Mouse (Mus musculus) liver, embryonic 15.5 days (tissue): ENCODE data around the gene Rabgap1l. TPM values are rescaled to one million over a fixed set of nuclear protein-coding genes. Genes with fewer than 3 reads are reported as not detected.

Experiments
- ATAC-seq: fragments of 200-750 bp; cut with Nextera tagmentation; 2 replicates; pipeline ENCODE4 v1.8.0; 2017; ENCODE audit warnings: moderate number of reproducible peaks, mild to moderate bottlenecking, moderate library complexity; ENCODE audit not compliant: insufficient read depth
- H3K27ac ChIP-seq: fragments of 300-500 bp; sonication (generic); replicated peaks from 2 replicates; pipeline ENCODE4 v1.5.1; 2015; ENCODE audit warnings: mild to moderate bottlenecking, inconsistent platforms
- H3K27me3 ChIP-seq: fragments of 300-500 bp; sonication (generic); 2 replicates; pipeline ENCODE4 v1.6.1; 2015; ENCODE audit warnings: mild to moderate bottlenecking, inconsistent platforms
- H3K36me3 ChIP-seq: fragments of 300-500 bp; sonication (generic); replicated peaks from 2 replicates; pipeline ENCODE4 v1.6.1; 2015; ENCODE audit warnings: moderate library complexity, mild to moderate bottlenecking, inconsistent platforms
- H3K4me1 ChIP-seq: fragments of 300-500 bp; sonication (generic); replicated peaks from 2 replicates; pipeline ENCODE4 v1.6.1; 2015; ENCODE audit warnings: inconsistent platforms
- H3K4me2 ChIP-seq: fragments of 300-500 bp; sonication (generic); 2 replicates; pipeline ENCODE4 v1.6.1; 2015; ENCODE audit warnings: moderate library complexity, mild to moderate bottlenecking, inconsistent platforms
- H3K4me3 ChIP-seq: fragments of 300-500 bp; sonication (generic); replicated peaks from 2 replicates; pipeline ENCODE4 v1.5.1; 2015; ENCODE audit warnings: mild to moderate bottlenecking, inconsistent platforms
- H3K9ac ChIP-seq: fragments of 300-500 bp; sonication (generic); 2 replicates; pipeline ENCODE4 v1.6.1; 2015; ENCODE audit warnings: moderate library complexity, mild to moderate bottlenecking, inconsistent platforms
- H3K9me3 ChIP-seq: fragments of 300-500 bp; sonication (generic); replicated peaks from 2 replicates; pipeline ENCODE4 v1.6.1; 2016; ENCODE audit warnings: inconsistent platforms
- WGBS: fragments of 180-500 bp; shearing (Covaris S2); methylation state at CpG from one replicate; pipeline ENCODE4 v1.1.7; 2015; ENCODE audit warnings: mixed read lengths; ENCODE audit not compliant: insufficient replicate concordance; 5-methylcytosine and 5-hydroxymethylcytosine counted together
- polyA plus RNA-seq: library from polyadenylated mRNA; unstranded; fragments of >200 nt; fragmentation: Nextera tagmentation; extraction: Ambion mirVana; gene quantifications from 2 replicates; pipeline ENCODE4 v1.2.1, GENCODE M21; 2015

Gene Rabgap1l
- polyA plus RNA-seq, 1 experiment from 2014 or later: 26.7 TPM

DNA sequence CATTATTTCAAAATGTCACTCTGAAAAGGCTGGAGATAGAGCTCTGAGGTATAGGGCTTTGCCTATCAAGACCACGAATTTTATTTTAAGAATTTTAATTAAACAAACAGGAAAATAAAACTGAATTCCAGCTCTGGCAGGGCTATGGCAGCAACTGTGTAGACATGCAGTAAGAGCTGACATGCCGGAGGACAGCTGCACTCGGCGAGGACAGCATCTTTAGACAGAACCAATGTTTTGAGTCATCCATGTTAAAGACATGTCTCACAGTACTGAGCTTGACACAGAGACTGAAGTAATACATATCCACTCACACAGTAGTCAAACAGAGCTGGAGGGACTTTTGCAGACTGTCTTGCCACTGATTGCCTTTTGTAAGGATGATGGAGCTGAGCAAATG is 532.4 kb downstream of the Rabgap1l start:
- H3K36me3 ChIP-seq: peaks cover under 1% of the 10 kb centered on the region; the same call in 1 of the 2 replicates
- H3K9ac ChIP-seq: no peak overlapping the region
- no peak overlapping the region for H3K4me2 ChIP-seq
- no peak for ATAC-seq
- no peaks in the 10 kb centered on the region for H3K9me3 ChIP-seq
- H3K4me1 ChIP-seq: peaks cover 12% of the 10 kb centered on the region; the same call in 1 of the 2 replicates
- no peaks in the 10 kb centered on the region for H3K27me3 ChIP-seq
- no peak overlapping the region for H3K4me3 ChIP-seq
- 77% methylated on average over 4 of the region's 4 CpGs for WGBS
- no peak overlapping the region for H3K27ac ChIP-seq

DNA sequence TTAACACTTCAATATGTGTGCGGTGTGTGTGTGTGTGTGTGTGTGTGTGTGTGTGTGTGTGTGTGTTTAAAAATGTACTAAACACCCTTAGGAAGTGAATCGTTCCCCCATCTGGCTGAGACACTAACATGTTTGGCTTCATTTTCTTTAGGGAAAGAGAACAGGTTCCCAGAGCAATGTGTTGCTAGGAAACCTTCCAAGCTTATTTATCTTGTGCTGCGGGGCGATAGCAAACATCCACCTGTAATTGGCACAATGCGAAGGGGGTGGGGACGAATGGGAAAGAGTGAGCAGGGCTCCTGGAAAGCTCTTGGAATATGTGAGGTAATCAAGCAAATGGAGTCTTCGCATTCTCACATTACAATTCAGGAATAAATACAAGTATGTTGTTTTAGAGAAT is 533.1 kb downstream of the Rabgap1l start:
- H3K4me3 ChIP-seq: no peak overlapping the region
- peaks cover 12% of the 10 kb centered on the region; the same call in 1 of the 2 replicates for H3K4me1 ChIP-seq
- WGBS: 69% methylated on average over 7 of the region's 7 CpGs
- H3K9me3 ChIP-seq: no peaks in the 10 kb centered on the region
- no peak overlapping the region for H3K9ac ChIP-seq
- H3K27ac ChIP-seq: no peak overlapping the region
- no peak for ATAC-seq
- H3K4me2 ChIP-seq: no peak overlapping the region
- no peaks in the 10 kb centered on the region for H3K27me3 ChIP-seq
- H3K36me3 ChIP-seq: peaks cover 5% of the 10 kb centered on the region; the same call in 1 of the 2 replicates

DNA sequence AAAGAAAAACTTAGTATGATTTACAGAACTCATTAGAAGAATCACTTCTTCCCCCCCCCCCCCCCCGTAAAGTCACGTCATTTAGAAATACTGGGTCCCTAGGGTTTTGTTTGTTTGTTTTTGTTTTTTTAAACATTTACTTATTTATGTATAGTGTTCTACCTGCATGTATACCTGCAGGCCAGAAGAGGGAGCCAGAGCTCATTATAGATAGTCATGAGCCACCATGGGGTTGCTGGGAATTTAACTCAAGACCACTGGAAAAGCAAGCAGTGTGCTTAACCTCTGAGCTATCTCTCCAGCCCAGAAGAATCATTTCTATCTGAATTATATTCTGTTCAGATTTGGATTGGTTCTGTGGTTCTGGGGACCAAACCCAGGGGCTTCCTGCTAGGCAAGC is 539.9 kb downstream of the Rabgap1l start:
- Histone ChIP-seq H3K4me2 (no peak overlapping the region), H3K9me3 (no peaks in the 10 kb centered on the region), H3K27me3 (no peaks in the 10 kb centered on the region), H3K27ac (no peak overlapping the region), H3K36me3 (peaks cover 9% of the 10 kb centered on the region; the same call in 1 of the 2 replicates), H3K4me3 (no peak overlapping the region), H3K4me1 (no peaks in the 10 kb centered on the region), H3K9ac (no peak overlapping the region)
- 89% methylated on average over 2 of the region's 2 CpGs for WGBS
- no peak for ATAC-seq

DNA sequence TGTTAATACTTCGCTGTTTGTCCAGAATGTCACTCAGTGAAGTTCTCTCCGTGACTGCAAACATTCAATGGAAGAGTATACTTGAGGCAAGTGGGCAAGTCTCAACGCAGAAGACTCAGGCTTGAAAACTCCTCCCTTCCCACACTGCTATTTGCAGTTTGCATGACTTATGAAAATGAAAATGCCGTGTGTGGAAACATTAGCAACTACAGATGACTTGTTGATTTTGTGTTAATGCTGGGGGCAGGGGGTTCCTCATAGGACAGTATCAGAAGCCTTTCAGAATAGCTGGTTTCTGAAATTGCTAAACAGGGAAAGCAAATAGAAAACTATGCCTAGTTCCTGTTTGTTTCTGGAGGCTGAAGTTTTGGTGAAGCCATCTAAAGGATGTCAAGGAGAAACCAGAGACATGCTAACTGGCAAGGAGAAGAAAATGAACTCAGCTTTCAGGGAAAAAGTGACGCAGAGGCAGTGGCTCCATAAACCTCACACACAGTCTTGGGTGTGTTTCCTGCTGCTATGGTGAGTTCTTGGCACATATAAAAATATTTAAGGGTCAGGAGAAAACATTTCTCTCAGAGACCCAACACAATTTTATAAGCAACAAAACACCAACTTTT is 541.5 kb downstream of the Rabgap1l start:
- Histone ChIP-seq H3K9me3 (no peaks in the 10 kb centered on the region), H3K27me3 (no peaks in the 10 kb centered on the region), H3K9ac (no peak overlapping the region), H3K27ac (no peak overlapping the region), H3K4me2 (no peak overlapping the region), H3K36me3 (peaks cover 9% of the 10 kb centered on the region; the same call in 1 of the 2 replicates), H3K4me1 (no peaks in the 10 kb centered on the region), H3K4me3 (no peak overlapping the region)
- 65% methylated on average over 5 of the region's 5 CpGs for WGBS
- no peak for ATAC-seq

DNA sequence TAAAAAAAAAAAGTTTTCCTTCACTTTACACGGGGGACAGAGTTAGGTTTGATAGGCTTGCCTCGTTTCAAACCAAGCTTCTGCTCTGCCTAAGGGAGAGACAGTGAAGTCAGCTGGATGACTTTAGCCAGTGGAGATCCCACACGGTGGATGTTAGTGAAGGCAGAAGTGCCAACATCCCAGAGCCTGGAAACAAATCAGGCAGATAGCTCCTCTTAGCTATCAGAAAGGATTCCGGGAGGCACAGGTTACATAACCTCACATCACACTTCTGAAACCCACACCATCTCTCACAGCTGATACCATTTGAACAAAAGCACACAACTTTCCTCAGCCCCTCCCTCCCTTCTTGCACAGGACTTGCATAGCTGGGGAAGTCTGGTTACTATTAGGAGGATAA is 542.2 kb downstream of the Rabgap1l start:
- Histone ChIP-seq H3K4me1 (0 out of 2 replicates have a peak, but pooled peaks cover 3% of the 10 kb centered on the region), H3K9me3 (no peaks in the 10 kb centered on the region), H3K36me3 (peaks cover 9% of the 10 kb centered on the region; the same call in 1 of the 2 replicates), H3K4me3 (no peak overlapping the region), H3K4me2 (no peak overlapping the region), H3K27me3 (no peaks in the 10 kb centered on the region), H3K9ac (no peak overlapping the region), H3K27ac (no peak overlapping the region)
- 54% methylated on average over 4 of the region's 4 CpGs for WGBS
- no peak for ATAC-seq

DNA sequence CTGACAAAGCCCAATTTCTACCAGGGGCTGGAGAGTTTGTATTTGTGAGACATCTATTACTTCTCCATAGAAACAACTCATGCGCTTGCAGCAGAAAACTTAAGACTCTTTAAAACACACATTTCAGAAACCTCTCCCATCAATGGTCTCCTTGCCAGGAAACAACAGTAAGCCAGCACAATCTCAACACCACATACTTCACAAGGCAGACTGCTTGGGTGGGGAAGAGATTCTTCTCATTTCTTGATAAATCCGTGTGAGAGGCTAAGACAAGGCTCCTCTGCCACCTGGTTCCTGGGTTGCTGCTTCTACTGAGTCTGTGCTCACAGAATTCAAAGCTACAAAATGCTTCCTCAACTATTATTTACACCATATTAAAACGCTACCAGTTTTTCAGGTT is 543.2 kb downstream of the Rabgap1l start:
- Histone ChIP-seq H3K9ac (no peak overlapping the region), H3K4me1 (0 out of 2 replicates have a peak, but pooled peaks cover 3% of the 10 kb centered on the region), H3K4me3 (no peak overlapping the region), H3K27ac (no peak overlapping the region), H3K36me3 (peaks cover 3% of the 10 kb centered on the region; the same call in 1 of the 2 replicates), H3K9me3 (no peaks in the 10 kb centered on the region), H3K27me3 (no peaks in the 10 kb centered on the region), H3K4me2 (no peak overlapping the region)
- 56% methylated on average over 3 of the region's 3 CpGs for WGBS
- no peak for ATAC-seq

DNA sequence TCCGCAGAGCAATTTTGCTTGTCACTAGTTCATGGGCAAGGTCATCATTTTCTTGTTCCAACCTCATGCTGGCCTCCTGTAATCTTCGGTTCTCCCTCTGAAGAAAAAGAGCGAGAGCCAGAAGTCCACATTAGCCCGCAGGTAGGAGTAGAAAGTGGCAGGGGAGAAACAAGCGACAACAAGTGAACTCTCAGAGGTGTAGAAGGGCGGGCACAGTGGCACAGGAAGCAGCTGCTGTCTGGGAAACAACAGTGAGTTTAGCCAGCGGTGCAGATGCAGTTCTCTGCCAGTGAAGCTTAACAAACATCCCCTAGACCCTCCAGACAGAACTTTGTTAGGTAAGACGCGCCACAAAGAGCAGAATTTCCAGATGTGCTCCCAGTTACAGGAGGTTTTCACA is 545.5 kb downstream of the Rabgap1l start:
- 64% methylated on average over 9 of the region's 9 CpGs for WGBS
- Histone ChIP-seq H3K36me3 (no peaks in the 10 kb centered on the region), H3K4me1 (0 out of 2 replicates have a peak, but pooled peaks cover 3% of the 10 kb centered on the region), H3K9ac (no peak overlapping the region), H3K4me3 (no peak overlapping the region), H3K27ac (no peak overlapping the region), H3K27me3 (no peaks in the 10 kb centered on the region), H3K4me2 (no peak overlapping the region), H3K9me3 (no peaks in the 10 kb centered on the region)
- no peak for ATAC-seq

DNA sequence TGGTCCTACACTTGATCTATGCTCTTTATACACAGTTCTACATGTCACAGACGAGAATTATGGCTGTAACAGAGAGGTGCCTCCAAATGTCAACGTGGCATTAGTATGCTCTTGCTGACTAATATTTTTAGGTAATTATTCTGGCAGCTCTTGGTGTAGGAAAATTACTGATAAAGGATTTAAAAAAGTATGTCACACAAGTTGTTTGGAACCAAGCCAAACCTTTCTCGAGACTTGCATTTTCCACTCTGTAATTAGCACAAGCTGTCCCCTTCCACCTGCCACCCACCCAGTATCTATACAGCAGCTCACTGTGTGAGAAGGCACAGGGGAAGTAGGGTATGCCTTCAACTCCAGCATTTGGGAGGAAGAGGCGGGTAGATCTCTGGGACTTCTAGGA is 546.2 kb downstream of the Rabgap1l start:
- Histone ChIP-seq H3K4me2 (no peak overlapping the region), H3K36me3 (no peaks in the 10 kb centered on the region), H3K27ac (no peak overlapping the region), H3K4me3 (no peak overlapping the region), H3K9me3 (no peaks in the 10 kb centered on the region), H3K4me1 (0 out of 2 replicates have a peak, but pooled peaks cover 3% of the 10 kb centered on the region), H3K27me3 (no peaks in the 10 kb centered on the region), H3K9ac (no peak overlapping the region)
- ATAC-seq: no peak
- WGBS: 58% methylated on average over 4 of the region's 4 CpGs

DNA sequence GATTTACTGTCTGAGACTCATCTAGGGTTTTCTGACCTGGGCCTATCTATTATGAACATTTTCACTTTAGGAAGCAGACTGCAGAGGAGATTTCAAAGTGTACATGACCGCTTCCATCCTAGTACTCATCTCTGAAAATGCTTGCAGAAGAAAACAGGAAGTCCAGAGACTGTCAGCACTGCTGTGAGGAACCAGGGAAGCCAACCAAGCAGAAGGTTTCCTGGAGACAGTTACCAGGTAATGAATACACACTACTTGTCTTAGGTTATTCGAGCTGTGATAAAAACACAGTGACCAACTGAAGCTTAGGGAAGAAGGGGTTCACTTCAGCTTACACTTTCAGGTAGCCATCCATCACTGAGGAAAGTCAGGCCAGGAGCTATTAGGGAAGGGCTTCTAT is 547.1 kb downstream of the Rabgap1l start:
- no peak overlapping the region for H3K4me3 ChIP-seq
- WGBS: 38% methylated on average over 2 of the region's 2 CpGs

DNA sequence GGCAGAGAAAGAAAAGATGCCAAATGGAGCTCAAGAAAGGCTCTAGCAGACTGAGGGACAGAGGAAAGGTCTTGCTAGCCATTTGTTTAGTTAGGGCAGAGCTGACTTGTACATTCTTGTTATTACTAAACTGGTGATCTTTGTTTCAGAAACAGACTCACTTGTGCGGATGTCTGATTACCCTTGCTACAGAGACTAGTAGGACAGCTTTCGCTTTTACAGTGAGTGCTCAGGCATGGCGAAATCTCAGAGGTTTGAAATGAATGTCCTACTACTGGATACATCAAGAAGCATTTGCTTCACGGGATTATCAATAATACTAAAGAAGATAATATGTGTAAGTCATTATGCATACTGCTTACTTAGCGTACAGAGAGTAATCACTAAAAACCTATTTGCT is 548.3 kb downstream of the Rabgap1l start:
- 79% methylated on average over 5 of the region's 5 CpGs for WGBS
- no peak for ATAC-seq
- no peaks in the 10 kb centered on the region for H3K9me3 ChIP-seq
- H3K27ac ChIP-seq: no peak overlapping the region
- no peaks in the 10 kb centered on the region for H3K27me3 ChIP-seq
- H3K9ac ChIP-seq: no peak overlapping the region
- 0 out of 2 replicates have a peak, but pooled peaks cover 3% of the 10 kb centered on the region for H3K4me1 ChIP-seq
- no peak overlapping the region for H3K4me3 ChIP-seq
- H3K4me2 ChIP-seq: no peak overlapping the region
- peaks cover 4% of the 10 kb centered on the region for H3K36me3 ChIP-seq

More for the DNA sequence above, 547.1 kb downstream of the Rabgap1l start:
- no peaks in the 10 kb centered on the region for H3K27me3 ChIP-seq
- no peaks in the 10 kb centered on the region for H3K9me3 ChIP-seq
- no peaks in the 10 kb centered on the region; the same call in 1 of the 2 replicates for H3K36me3 ChIP-seq
- 0 out of 2 replicates have a peak, but pooled peaks cover 3% of the 10 kb centered on the region for H3K4me1 ChIP-seq
- H3K4me2 ChIP-seq: no peak overlapping the region
- no peak overlapping the region for H3K9ac ChIP-seq
- H3K27ac ChIP-seq: no peak overlapping the region
- no peak for ATAC-seq

DNA sequence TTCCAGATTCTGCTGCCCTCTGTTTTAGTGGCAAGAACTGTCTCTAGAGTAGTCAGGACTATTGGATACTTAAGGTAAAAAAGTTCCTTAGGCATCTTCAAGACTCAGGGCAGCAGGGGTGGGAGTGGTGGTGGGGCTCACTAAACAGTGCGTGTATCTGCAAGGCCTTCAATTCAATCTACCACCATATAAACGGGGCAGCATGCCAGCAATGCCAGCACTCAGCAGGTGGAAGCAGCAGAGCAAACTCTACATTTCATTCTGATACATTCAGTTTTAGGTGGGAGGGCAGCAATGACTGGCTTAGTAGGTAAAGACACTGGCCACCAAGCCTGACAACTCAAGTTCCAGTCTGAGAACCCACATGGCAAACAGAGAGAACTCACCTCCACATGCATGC is 552.9 kb downstream of the Rabgap1l start:
- Histone ChIP-seq H3K9ac (no peak overlapping the region), H3K4me3 (no peak overlapping the region), H3K4me2 (no peak overlapping the region), H3K36me3 (peaks cover 11% of the 10 kb centered on the region), H3K9me3 (no peaks in the 10 kb centered on the region), H3K27me3 (no peaks in the 10 kb centered on the region), H3K4me1 (no peaks in the 10 kb centered on the region), H3K27ac (no peak overlapping the region)
- WGBS: 81% methylated on average over 2 of the region's 2 CpGs
- no peak for ATAC-seq
